Mouse (Mus musculus) forebrain, embryonic 16.5 days (tissue): Measurements from ENCODE around the gene Pld5. TPM values are rescaled to one million over a fixed set of nuclear protein-coding genes. Genes with fewer than 3 reads are reported as not detected.
A peak's percentile ranks its signal among the peaks of the same experiment; 100 is the strongest.

Experiments used
- ATAC-seq: fragments of 200-750 bp; cut with Nextera tagmentation; 2 replicates; pipeline ENCODE4 v1.8.0; 2017; ENCODE audit warnings: mild to moderate bottlenecking, moderate library complexity
- H3K27ac ChIP-seq: fragments of 300-500 bp; sonication (generic); 2 replicates; pipeline ENCODE4 v1.5.1; 2014; ENCODE audit warnings: low read length, control low read depth
- H3K27me3 ChIP-seq: fragments of 300-500 bp; sonication (generic); replicated peaks from 2 replicates; pipeline ENCODE4 v1.6.1; 2014; ENCODE audit warnings: low read length; ENCODE audit not compliant: control insufficient read depth, insufficient read depth
- H3K36me3 ChIP-seq: fragments of 300-500 bp; sonication (generic); 2 replicates; pipeline ENCODE4 v1.6.1; 2014; ENCODE audit not compliant: control insufficient read depth, insufficient read depth
- H3K4me1 ChIP-seq: fragments of 300-500 bp; sonication (generic); replicated peaks from 2 replicates; pipeline ENCODE4 v1.6.1; 2014; ENCODE audit warnings: low read length; ENCODE audit not compliant: control insufficient read depth, insufficient read depth
- H3K4me2 ChIP-seq: fragments of 300-500 bp; sonication (generic); 2 replicates; pipeline ENCODE4 v1.6.1; 2014; ENCODE audit warnings: mild to moderate bottlenecking, low read length, control low read depth
- H3K4me3 ChIP-seq: fragments of 300-500 bp; sonication (generic); replicated peaks from 2 replicates; pipeline ENCODE4 v1.5.1; 2014; ENCODE audit warnings: mild to moderate bottlenecking, low read length, control low read depth
- H3K9ac ChIP-seq: fragments of 300-500 bp; sonication (generic); replicated peaks from 2 replicates; pipeline ENCODE4 v1.6.1; 2014; ENCODE audit warnings: low read depth, low read length, control low read depth
- H3K9me3 ChIP-seq: fragments of 300-500 bp; sonication (generic); 2 replicates; pipeline ENCODE4 v1.6.1; 2016; ENCODE audit warnings: low read length; ENCODE audit not compliant: control insufficient read depth
- WGBS: fragments of 180-500 bp; shearing (Covaris S2); extraction: QIAGEN DNeasy Blood & Tissue Kit; methylation state at CpG from one replicate; pipeline ENCODE4 v1.1.7; 2014; 5-methylcytosine and 5-hydroxymethylcytosine counted together
- polyA plus RNA-seq: library from polyadenylated mRNA; unstranded; fragments of >200 nt; fragmentation: Nextera tagmentation; extraction: Ambion mirVana; gene quantifications from 2 replicates; pipeline ENCODE4 v1.2.1, GENCODE M21; 2015

The Pld5 gene
- polyA plus RNA-seq, 1 experiment from 2014 or later, result 1.6 TPM

DNA sequence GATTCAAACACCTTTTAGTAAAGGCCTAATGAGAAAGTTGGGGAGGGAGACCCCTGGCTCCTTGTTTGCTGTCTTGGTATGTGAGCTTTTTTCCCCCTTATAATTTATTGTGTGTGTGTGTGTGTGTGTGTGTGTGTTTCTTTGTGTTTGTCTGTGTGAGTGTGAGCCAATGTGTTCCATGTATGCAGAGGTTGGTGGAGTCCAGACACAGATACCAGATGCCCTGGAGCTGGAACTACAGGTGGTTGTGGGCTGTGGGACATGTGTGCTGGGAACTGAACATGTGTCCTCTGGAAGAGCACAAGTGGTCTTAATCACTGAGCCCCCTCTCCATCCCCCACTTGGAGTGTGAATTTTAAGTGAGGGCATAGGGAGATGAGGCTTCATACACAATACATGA is 199.3 kb downstream of the Pld5 start:
- H3K27me3 ChIP-seq, result no peaks in the 10 kb centered on the region
- peaks cover 9% of the 10 kb centered on the region for H3K4me1 ChIP-seq
- no peak overlapping the region for H3K4me2 ChIP-seq
- ATAC-seq, result peak; percentile 52
- no peak overlapping the region for H3K27ac ChIP-seq
- no peak overlapping the region for H3K9ac ChIP-seq
- no peaks in the 10 kb centered on the region for H3K9me3 ChIP-seq
- no peak overlapping the region for H3K4me3 ChIP-seq
- H3K36me3 ChIP-seq, result no peaks in the 10 kb centered on the region

DNA sequence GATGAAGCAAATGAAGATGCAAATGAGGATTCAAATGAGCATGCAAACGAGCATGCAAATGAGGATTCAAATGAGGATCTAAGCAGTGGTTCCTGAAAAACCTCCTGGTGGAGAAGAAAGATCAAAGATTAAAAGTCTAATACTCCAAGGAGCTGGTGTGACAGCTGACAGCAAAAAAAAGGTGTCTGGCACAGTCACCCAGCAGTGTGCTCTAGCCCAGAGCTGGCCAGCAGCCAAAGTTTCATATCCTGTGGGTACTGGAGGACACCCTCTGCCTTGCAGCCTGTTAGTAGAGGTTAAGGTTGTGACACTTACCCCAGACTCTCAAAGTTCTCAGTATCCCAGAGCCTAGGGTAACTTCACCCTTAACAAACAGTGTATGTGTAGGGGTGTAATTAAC is 199.7 kb downstream of the Pld5 start:
- Histone ChIP-seq H3K4me3 (no peak overlapping the region), H3K4me2 (peak overlapping the region; percentile 17; the same call in 1 of the 2 replicates), H3K27ac (no peak overlapping the region; the same call in 1 of the 2 replicates), H3K4me1 (peaks cover 9% of the 10 kb centered on the region), H3K9me3 (no peaks in the 10 kb centered on the region), H3K9ac (no peak overlapping the region), H3K36me3 (no peaks in the 10 kb centered on the region), H3K27me3 (no peaks in the 10 kb centered on the region)
- ATAC-seq, result peak; percentile 94
- 11% methylated on average over 1 of the region's 1 CpGs for WGBS

DNA sequence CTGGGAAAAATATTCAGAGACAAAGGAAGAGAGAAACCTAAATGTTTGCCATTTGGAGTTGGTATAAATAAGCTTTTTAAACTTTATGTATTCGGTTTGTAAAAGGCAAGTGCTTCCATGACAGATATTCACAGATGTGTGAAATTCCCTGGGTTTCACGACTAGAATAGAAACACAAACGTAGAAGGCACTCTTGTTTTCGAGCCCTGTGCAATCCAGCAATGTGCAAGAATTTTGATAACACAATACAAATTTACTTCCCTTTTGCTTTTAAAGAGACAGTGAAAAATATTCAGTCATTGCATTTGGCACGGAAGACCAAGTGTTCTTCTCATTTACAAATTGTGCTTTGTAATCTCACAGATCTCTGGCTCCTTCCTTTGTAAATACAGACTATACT is 200.6 kb downstream of the Pld5 start:
- ATAC-seq, result no peak
- no peak overlapping the region for H3K4me2 ChIP-seq
- no peaks in the 10 kb centered on the region for H3K36me3 ChIP-seq
- no peak overlapping the region for H3K4me3 ChIP-seq
- H3K9ac ChIP-seq, result no peak overlapping the region
- 35% methylated on average over 5 of the region's 5 CpGs for WGBS
- peaks cover 9% of the 10 kb centered on the region for H3K4me1 ChIP-seq
- H3K27me3 ChIP-seq, result no peaks in the 10 kb centered on the region
- no peak overlapping the region for H3K27ac ChIP-seq
- H3K9me3 ChIP-seq, result no peaks in the 10 kb centered on the region

DNA sequence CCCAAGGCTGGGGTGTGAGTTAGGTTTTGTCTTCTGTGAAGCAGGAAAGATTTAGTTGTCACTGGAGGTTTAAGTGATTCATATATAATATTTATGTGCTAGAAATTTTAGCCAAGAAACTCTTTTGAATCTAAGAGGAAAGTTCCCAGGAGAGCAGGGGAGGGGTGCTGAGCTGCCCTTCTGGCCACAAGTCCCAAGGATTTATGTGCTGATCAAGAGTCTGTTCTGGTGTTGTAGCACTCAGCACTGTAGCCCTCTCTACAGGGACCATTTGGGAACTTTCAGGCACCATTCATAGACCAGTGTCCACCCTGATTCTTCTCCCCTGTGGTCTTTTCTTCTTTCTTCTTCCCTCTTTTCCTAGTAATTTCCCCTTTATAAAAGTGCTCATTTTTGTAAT is 209.8 kb downstream of the Pld5 start:
- H3K9me3 ChIP-seq, result 0 out of 2 replicates have a peak, but pooled peaks cover 3% of the 10 kb centered on the region
- H3K4me2 ChIP-seq, result no peak overlapping the region
- H3K4me1 ChIP-seq, result no peaks in the 10 kb centered on the region
- no peak for ATAC-seq
- H3K27ac ChIP-seq, result no peak overlapping the region
- H3K4me3 ChIP-seq, result no peak overlapping the region
- no peaks in the 10 kb centered on the region for H3K27me3 ChIP-seq
- no peaks in the 10 kb centered on the region for H3K36me3 ChIP-seq
- H3K9ac ChIP-seq, result no peak overlapping the region

DNA sequence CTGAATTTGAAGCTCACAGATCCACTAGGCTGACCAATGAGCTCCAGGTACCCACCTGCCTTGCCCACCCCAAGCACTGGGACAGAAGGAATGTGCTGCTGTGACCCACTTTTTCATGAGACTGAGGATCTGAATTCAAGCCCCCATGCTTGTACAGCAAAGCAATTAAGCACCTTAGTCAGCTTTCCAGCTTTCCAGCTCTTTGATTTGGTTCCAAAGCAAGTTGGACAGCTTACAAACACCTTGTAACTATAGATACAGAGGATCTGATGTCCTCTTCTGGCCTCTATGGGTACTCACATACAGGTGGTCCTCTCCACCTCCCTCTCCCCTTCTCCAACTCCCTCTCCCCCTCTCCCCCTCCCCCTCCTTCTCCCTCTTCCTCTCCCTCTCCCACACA is 210.6 kb downstream of the Pld5 start:
- 0 out of 2 replicates have a peak, but pooled peaks cover 3% of the 10 kb centered on the region for H3K9me3 ChIP-seq
- H3K4me2 ChIP-seq, result no peak overlapping the region
- no peak overlapping the region for H3K9ac ChIP-seq
- H3K4me3 ChIP-seq, result no peak overlapping the region
- no peak for ATAC-seq
- H3K36me3 ChIP-seq, result no peaks in the 10 kb centered on the region
- H3K27ac ChIP-seq, result no peak overlapping the region
- no peaks in the 10 kb centered on the region for H3K27me3 ChIP-seq
- H3K4me1 ChIP-seq, result no peaks in the 10 kb centered on the region

DNA sequence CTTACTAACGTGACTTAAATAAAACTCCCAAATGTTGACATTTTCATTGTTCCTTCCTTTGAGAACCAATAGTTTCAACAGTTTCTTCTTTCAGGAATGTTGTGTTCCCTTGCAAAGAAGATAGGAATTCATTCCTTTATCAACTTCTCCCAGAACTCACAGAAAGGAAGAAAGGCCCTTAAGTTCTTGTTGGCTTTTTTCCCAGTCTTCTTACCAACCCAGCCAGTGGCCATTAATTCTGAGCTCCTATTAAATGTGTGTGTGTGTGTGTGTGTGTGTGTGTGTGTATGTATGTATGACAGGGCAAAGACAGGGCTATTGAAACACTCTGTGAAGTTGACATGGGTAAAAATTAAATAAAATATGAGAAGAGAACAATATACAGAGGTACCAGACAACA is 221.5 kb downstream of the Pld5 start:
- H3K9me3 ChIP-seq, result no peaks in the 10 kb centered on the region

DNA sequence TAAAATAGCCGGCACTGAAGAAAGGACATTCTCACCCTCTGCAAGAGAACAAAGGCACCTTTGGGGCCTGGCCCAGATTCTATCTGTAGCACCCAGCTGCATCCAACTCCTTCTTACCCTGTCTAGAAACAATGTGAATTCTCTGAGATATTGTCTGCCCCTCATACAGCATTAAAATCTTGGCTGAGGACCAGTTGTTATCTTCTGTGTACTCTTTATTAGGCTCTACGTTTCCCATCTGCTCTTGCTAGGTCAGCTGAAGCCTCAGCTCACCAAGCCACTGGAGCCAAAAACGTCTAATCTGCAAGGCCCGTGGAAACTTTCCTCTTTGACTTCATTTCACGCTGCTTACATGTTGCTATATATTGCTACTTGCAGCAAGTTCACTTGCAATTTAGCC is 228.1 kb downstream of the Pld5 start:
- H3K36me3 ChIP-seq, result no peaks in the 10 kb centered on the region
- H3K9me3 ChIP-seq, result no peaks in the 10 kb centered on the region
- H3K9ac ChIP-seq, result no peak overlapping the region
- no peaks in the 10 kb centered on the region for H3K4me1 ChIP-seq
- WGBS, result 63% methylated on average over 5 of the region's 5 CpGs
- H3K4me3 ChIP-seq, result no peak overlapping the region
- H3K27ac ChIP-seq, result no peak overlapping the region
- no peak for ATAC-seq
- H3K27me3 ChIP-seq, result no peaks in the 10 kb centered on the region
- no peak overlapping the region for H3K4me2 ChIP-seq

More for the DNA sequence above, 221.5 kb downstream of the Pld5 start:
- no peak overlapping the region for H3K9ac ChIP-seq
- no peak for ATAC-seq
- H3K27me3 ChIP-seq, result no peaks in the 10 kb centered on the region
- H3K4me3 ChIP-seq, result no peak overlapping the region
- H3K36me3 ChIP-seq, result no peaks in the 10 kb centered on the region
- no peak overlapping the region for H3K27ac ChIP-seq
- WGBS, result 29% methylated on average over 1 of the region's 1 CpGs
- no peaks in the 10 kb centered on the region for H3K4me1 ChIP-seq
- H3K4me2 ChIP-seq, result no peak overlapping the region

DNA sequence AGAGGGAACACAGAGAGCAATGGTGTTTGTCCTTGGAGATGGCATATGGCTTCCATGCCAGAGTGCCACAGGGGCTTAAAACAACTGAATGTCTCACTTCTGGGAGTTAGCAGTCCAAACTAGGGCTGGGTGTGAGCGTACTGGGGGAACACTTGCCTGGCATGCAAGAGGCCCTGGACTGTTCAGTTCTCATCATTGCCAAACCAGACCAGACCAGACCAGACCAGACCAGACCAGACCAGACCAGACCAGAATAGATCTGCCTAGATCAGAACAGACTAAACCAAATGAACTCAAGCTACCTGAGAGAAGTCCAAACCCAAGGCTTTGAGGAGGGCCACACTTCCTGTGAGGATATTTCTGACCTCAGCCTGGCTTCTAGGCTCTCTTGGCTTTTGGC is 228.7 kb downstream of the Pld5 start:
- H3K9ac ChIP-seq, result no peak overlapping the region
- 89% methylated on average over 1 of the region's 1 CpGs for WGBS
- H3K36me3 ChIP-seq, result no peaks in the 10 kb centered on the region
- ATAC-seq, result no peak
- H3K4me2 ChIP-seq, result no peak overlapping the region
- no peaks in the 10 kb centered on the region for H3K9me3 ChIP-seq
- no peaks in the 10 kb centered on the region for H3K4me1 ChIP-seq
- H3K4me3 ChIP-seq, result no peak overlapping the region
- H3K27me3 ChIP-seq, result no peaks in the 10 kb centered on the region
- no peak overlapping the region for H3K27ac ChIP-seq

DNA sequence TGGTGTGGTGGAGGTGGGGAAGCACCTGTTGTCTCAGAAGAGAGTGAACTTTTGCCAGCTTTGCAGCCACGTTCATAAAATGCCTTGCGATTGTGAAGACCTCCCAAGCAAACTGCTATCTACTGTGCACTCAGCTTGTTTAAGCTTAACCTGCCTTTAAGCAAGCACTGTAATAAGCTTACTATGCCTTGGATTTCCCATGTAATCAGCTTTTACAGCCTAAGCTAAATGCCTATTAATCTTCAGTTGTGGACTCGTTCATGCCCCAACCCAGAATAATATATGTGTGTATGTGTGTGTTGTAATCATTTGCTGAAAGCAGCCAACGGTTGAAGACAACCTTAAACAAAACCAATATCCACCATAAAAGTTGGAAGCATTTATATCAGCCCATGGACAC is 232.1 kb downstream of the Pld5 start:
- Histone ChIP-seq H3K4me3 (no peak overlapping the region), H3K9me3 (no peaks in the 10 kb centered on the region), H3K27me3 (no peaks in the 10 kb centered on the region), H3K4me1 (no peaks in the 10 kb centered on the region), H3K36me3 (no peaks in the 10 kb centered on the region), H3K9ac (no peak overlapping the region), H3K4me2 (no peak overlapping the region), H3K27ac (no peak overlapping the region)
- ATAC-seq, result no peak
- WGBS, result 84% methylated on average over 4 of the region's 4 CpGs

DNA sequence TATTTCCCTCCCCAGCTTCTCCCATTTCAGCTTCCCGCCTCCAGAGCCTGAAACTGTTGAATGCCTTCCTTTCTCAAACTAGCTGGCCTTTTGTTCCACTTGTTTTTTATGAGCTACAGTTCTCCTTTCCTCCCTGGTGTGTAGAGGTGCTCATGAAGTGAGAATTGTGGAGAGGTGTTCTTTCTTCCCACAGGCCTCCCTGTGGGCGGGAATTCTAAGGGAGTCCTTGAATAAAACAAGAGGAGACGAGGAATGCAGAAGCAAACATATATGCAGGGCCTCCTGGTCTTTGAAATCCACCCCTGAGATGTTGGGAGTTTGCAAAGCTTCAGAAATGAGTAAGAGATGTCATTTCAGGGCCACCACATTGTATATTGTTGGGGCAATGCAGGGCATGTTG is 235.2 kb downstream of the Pld5 start:
- no peak overlapping the region for H3K4me2 ChIP-seq
- H3K27ac ChIP-seq, result no peak overlapping the region
- no peaks in the 10 kb centered on the region for H3K36me3 ChIP-seq
- 29% methylated on average over 3 of the region's 3 CpGs for WGBS
- no peak overlapping the region for H3K9ac ChIP-seq
- no peak for ATAC-seq
- no peaks in the 10 kb centered on the region for H3K27me3 ChIP-seq
- no peak overlapping the region for H3K4me3 ChIP-seq
- H3K4me1 ChIP-seq, result no peaks in the 10 kb centered on the region
- H3K9me3 ChIP-seq, result no peaks in the 10 kb centered on the region
